11 mouse cellular contexts compared by ENCODE assay signal in the genomic region with DNA sequence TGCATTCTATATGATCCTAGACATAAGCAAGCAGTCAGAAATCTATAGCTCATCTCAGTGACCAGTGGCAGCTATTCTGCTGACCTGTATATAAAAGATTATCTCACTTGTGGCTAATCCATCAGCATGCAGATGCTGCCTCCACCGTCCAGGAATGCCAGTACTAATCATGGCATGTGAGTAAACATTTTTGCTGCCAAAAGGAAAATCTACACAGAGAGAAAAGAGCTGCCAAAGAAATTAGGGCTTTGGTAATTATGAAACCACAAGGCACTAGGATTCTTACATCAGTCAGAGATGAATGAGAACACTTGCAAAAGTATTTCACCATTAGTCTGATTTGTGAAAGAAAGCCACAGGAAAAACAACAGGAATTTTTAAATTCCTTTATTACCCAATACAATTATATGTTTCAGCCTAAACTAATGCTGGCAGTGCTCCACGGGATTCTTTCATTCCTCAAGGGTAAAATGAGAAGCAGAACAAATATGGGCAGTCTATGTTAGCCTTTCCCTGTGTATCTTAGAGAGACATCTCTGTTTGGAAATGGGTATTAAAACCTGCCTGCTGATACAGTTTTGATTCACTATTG.
DNase-seq lines count a peak whose midpoint lies in the region; ATAC-seq and TF ChIP-seq lines count a peak whose summit lies in the region.
"Had no signal": no experiment of that assay in that cellular context is flagged by ENCODE, and none has a peak within 500 bp of the region (broad histone marks: within the 10 kb centered on the region; RNA-seq: fewer than 3 reads in every experiment).

No protein-coding gene starts in this region.

- H3K4me3 ChIP-seq in midbrain, postnatal 0 days (ENCODE audit: low read depth, low read length): no peak overlapping the region
- no peak overlapping the region for H3K4me3 ChIP-seq in midbrain, embryonic 13.5 days (replicated peaks)
- H3K4me3 ChIP-seq in embryonic fibroblast, embryonic 13.5 days (ENCODE audit: insufficient read depth, low read length): no peak overlapping the region
- H3K4me3 ChIP-seq: midbrain, embryonic 15.5 days had no signal

- H3K9ac ChIP-seq in midbrain, postnatal 0 days (replicated peaks; ENCODE audit: low read length, poor library complexity, severe bottlenecking): no peak overlapping the region
- H3K9ac ChIP-seq in midbrain, embryonic 13.5 days (replicated peaks): no peak overlapping the region
- H3K9ac ChIP-seq: liver, postnatal 0 days; midbrain, embryonic 15.5 days had no signal

- no peak for TF ChIP-seq CTCF in midbrain, postnatal 0 days (IDR thresholded peaks at IDR 0.05)
- no peak for TF ChIP-seq CTCF in embryonic fibroblast, embryonic 13.5 days (IDR thresholded peaks at IDR 0.05; ENCODE audit: borderline replicate concordance, insufficient read depth, low read length)

- no peak overlapping the region for H3K4me2 ChIP-seq in midbrain, postnatal 0 days (ENCODE audit: low read depth, low read length, poor library complexity, severe bottlenecking)
- H3K4me2 ChIP-seq in midbrain, embryonic 13.5 days (replicated peaks): no peak overlapping the region
- H3K4me2 ChIP-seq: midbrain, embryonic 15.5 days had no signal

- H3K27ac ChIP-seq in midbrain, postnatal 0 days (ENCODE audit: low read depth, low read length): no peak overlapping the region
- H3K27ac ChIP-seq in midbrain, embryonic 13.5 days: no peak overlapping the region
- H3K27ac ChIP-seq in embryonic fibroblast, embryonic 13.5 days (ENCODE audit: insufficient read depth, low read length): peak overlapping the region; percentile 94
- H3K27ac ChIP-seq: midbrain, embryonic 15.5 days had no signal

- no peaks in the 10 kb centered on the region for H3K9me3 ChIP-seq in midbrain, postnatal 0 days (ENCODE audit: low read length)
- H3K9me3 ChIP-seq in midbrain, embryonic 13.5 days: no peaks in the 10 kb centered on the region
- H3K9me3 ChIP-seq: midbrain, embryonic 15.5 days had no signal

- H3K36me3 ChIP-seq in midbrain, postnatal 0 days (ENCODE audit: insufficient read depth, low read length): no peaks in the 10 kb centered on the region
- no peaks in the 10 kb centered on the region for H3K36me3 ChIP-seq in midbrain, embryonic 13.5 days
- H3K36me3 ChIP-seq: midbrain, embryonic 15.5 days had no signal

- H3K4me1 ChIP-seq in midbrain, postnatal 0 days (ENCODE audit: insufficient read depth, low read length): no peaks in the 10 kb centered on the region
- no peaks in the 10 kb centered on the region; the same call in 1 of the 2 replicates for H3K4me1 ChIP-seq in midbrain, embryonic 13.5 days (replicated peaks)
- peaks cover 8% of the 10 kb centered on the region for H3K4me1 ChIP-seq in embryonic fibroblast, embryonic 13.5 days (ENCODE audit: control insufficient read depth, insufficient read depth, low read length)

- TF ChIP-seq POLR2A in embryonic fibroblast, embryonic 13.5 days (IDR thresholded peaks at IDR 0.05; ENCODE audit: low read depth, low read length): no peak

- peak; percentile 50; the same call in 1 of the 2 replicates for ATAC-seq in frontal cortex, adult (ENCODE audit: low TSS enrichment)
- no peak for ATAC-seq in midbrain, postnatal 0 days (ENCODE audit: low FRiP score)
- ATAC-seq in midbrain, embryonic 13.5 days: no peak
- ATAC-seq: liver, postnatal 0 days; midbrain, embryonic 15.5 days had no signal

- 29% methylated on average over 2 of the region's 2 CpGs for WGBS in midbrain, postnatal 0 days
- WGBS in midbrain, embryonic 13.5 days: 44% methylated on average over 2 of the region's 2 CpGs

- no peak for DNase-seq in frontal cortex, adult 2 months (ENCODE audit: extremely low spot score in 1 of 2, low spot score in 1 of 2)
- peak; percentile 36 for DNase-seq in midbrain, postnatal 0 days (ENCODE audit: low spot score)
- DNase-seq in cerebellum, adult 9-10 months: no peak
- no peak for DNase-seq in cerebellum, postnatal 4 days (ENCODE audit: low spot score in 2 of 2)
- DNase-seq: liver, postnatal 0 days; right cerebral cortex, postnatal 14 days; thymus, postnatal 36 days had no signal

- H3K27me3 ChIP-seq in midbrain, postnatal 0 days (ENCODE audit: insufficient read depth, low read length): no peaks in the 10 kb centered on the region
- H3K27me3 ChIP-seq in midbrain, embryonic 13.5 days: no peaks in the 10 kb centered on the region
- H3K27me3 ChIP-seq: midbrain, embryonic 15.5 days had no signal
